Mouse (Mus musculus): ENCODE measurements around the gene Ptpn13.

- TF ChIP-seq CTCF (IDR thresholded peaks at IDR 0.05; ENCODE audit: control insufficient read depth, insufficient read depth, insufficient replicate concordance, low read depth, low read length) (no peak), POLR2A (IDR thresholded peaks at IDR 0.05; ENCODE audit: control insufficient read depth, low read depth, low read length) (no peak)
Observed at GRCm38 (mm10) chr5:103460903-103461302, 35.9 kb downstream of the Ptpn13 start.
